Mouse (Mus musculus): Measurements from ENCODE around the gene H2afx.

H2afx gene

GRCm38 (mm10) chr9:44379862-44380261, 45.4 kb downstream of the H2afx start:
- DNase-seq (ENCODE audit: low spot score): no peak

GRCm38 (mm10) chr9:44384596-44384995, 50.1 kb downstream of the H2afx start:
- DNase-seq (ENCODE audit: low spot score): no peak

All from embryo, embryonic 10.5 days (tissue).